Mouse (Mus musculus): ENCODE results near the gene Adam17. TPM values are rescaled to one million over a fixed set of nuclear protein-coding genes. Genes with fewer than 3 reads are reported as not detected.
A peak's percentile ranks its signal among the peaks of the same experiment; 100 is the strongest.

Gene Adam17
- polyA plus RNA-seq, 1 experiment = 233 TPM

GRCm38 (mm10) chr12:21288716-21289395 lies 84.6 kb downstream of the Adam17 start:
- no peak overlapping the region for H3K4me3 ChIP-seq (ENCODE audit: insufficient read depth, low read length)
- peaks cover 19% of the 10 kb centered on the region for H3K4me1 ChIP-seq (ENCODE audit: control insufficient read depth, insufficient read depth, low read length)
- no peak overlapping the region for H3K27ac ChIP-seq (ENCODE audit: insufficient read depth, low read depth, low read length)
- TF ChIP-seq POLR2A (IDR thresholded peaks at IDR 0.05; ENCODE audit: borderline replicate concordance, low read depth, low read length) (no peak), CTCF (IDR thresholded peaks at IDR 0.05; ENCODE audit: low read depth, low read length) (no peak)

GRCm38 (mm10) chr12:21286712-21287650 lies 86.5 kb downstream of the Adam17 start:
- no peak for TF ChIP-seq CTCF (IDR thresholded peaks at IDR 0.05; ENCODE audit: low read depth, low read length)
- no peak for TF ChIP-seq POLR2A (IDR thresholded peaks at IDR 0.05; ENCODE audit: borderline replicate concordance, low read depth, low read length)
- peak overlapping the region; percentile 95 for H3K4me3 ChIP-seq (ENCODE audit: insufficient read depth, low read length)
- peaks cover 19% of the 10 kb centered on the region for H3K4me1 ChIP-seq (ENCODE audit: control insufficient read depth, insufficient read depth, low read length)
- peak overlapping the region; percentile 95 for H3K27ac ChIP-seq (ENCODE audit: insufficient read depth, low read depth, low read length)

- H3K4me1 ChIP-seq (ENCODE audit: control insufficient read depth, insufficient read depth, low read length) = peaks cover 20% of the 10 kb centered on the region
- no peak for TF ChIP-seq CTCF (IDR thresholded peaks at IDR 0.05; ENCODE audit: low read depth, low read length)
- TF ChIP-seq POLR2A (IDR thresholded peaks at IDR 0.05; ENCODE audit: borderline replicate concordance, low read depth, low read length) = no peak
Measured at GRCm38 (mm10) chr12:21286243-21286622, 87.2 kb downstream of the Adam17 start, which contains the start of gene Itgb1bp1. Itgb1bp1 (minus strand) TSS chr12:21286284.

GRCm38 (mm10) chr12:21285508-21286242 lies 87.8 kb downstream of the Adam17 start:
- TF ChIP-seq POLR2A (IDR thresholded peaks at IDR 0.05; ENCODE audit: borderline replicate concordance, low read depth, low read length) (no peak), CTCF (IDR thresholded peaks at IDR 0.05; ENCODE audit: low read depth, low read length) (no peak)
- peak overlapping the region; percentile 63 for H3K27ac ChIP-seq (ENCODE audit: insufficient read depth, low read depth, low read length)
- H3K4me1 ChIP-seq (ENCODE audit: control insufficient read depth, insufficient read depth, low read length) = peaks cover 21% of the 10 kb centered on the region
- peak overlapping the region; percentile 94 for H3K4me3 ChIP-seq (ENCODE audit: insufficient read depth, low read length)

More at GRCm38 (mm10) chr12:21286243-21286622, 87.2 kb downstream of the Adam17 start, which contains the start of gene Itgb1bp1:
- Histone ChIP-seq H3K27ac (ENCODE audit: insufficient read depth, low read depth, low read length) (peak within 1 kb of the TSS; percentile 95), H3K4me3 (ENCODE audit: insufficient read depth, low read length) (peak within 1 kb of the TSS; percentile 95)

GRCm38 (mm10) chr12:21284761-21285441 lies 88.5 kb downstream of the Adam17 start, which contains the start of gene Cpsf3:
Cpsf3 (plus strand) TSS chr12:21285391.
- TF ChIP-seq POLR2A (IDR thresholded peaks at IDR 0.05; ENCODE audit: borderline replicate concordance, low read depth, low read length) (no peak), CTCF (IDR thresholded peaks at IDR 0.05; ENCODE audit: low read depth, low read length) (no peak)
- H3K27ac ChIP-seq (ENCODE audit: insufficient read depth, low read depth, low read length) = peak within 1 kb of the TSS; percentile 95
- peaks cover 21% of the 10 kb centered on the region for H3K4me1 ChIP-seq (ENCODE audit: control insufficient read depth, insufficient read depth, low read length)
- H3K4me3 ChIP-seq (ENCODE audit: insufficient read depth, low read length) = peak within 1 kb of the TSS; percentile 95

- Histone ChIP-seq H3K4me1 (ENCODE audit: control insufficient read depth, insufficient read depth, low read length) (peaks cover 5% of the 10 kb centered on the region), H3K4me3 (ENCODE audit: insufficient read depth, low read length) (no peak overlapping the region), H3K27ac (ENCODE audit: insufficient read depth, low read depth, low read length) (no peak overlapping the region)
- no peak for TF ChIP-seq POLR2A (IDR thresholded peaks at IDR 0.05; ENCODE audit: borderline replicate concordance, low read depth, low read length)
- TF ChIP-seq CTCF (IDR thresholded peaks at IDR 0.05; ENCODE audit: low read depth, low read length) = no peak
Measured at GRCm38 (mm10) chr12:21277352-21277864, 96.0 kb downstream of the Adam17 start.

- Histone ChIP-seq H3K4me1 (ENCODE audit: control insufficient read depth, insufficient read depth, low read length) (peaks cover 3% of the 10 kb centered on the region; the same call in 1 of the 2 replicates), H3K27ac (ENCODE audit: insufficient read depth, low read depth, low read length) (no peak overlapping the region), H3K4me3 (ENCODE audit: insufficient read depth, low read length) (no peak overlapping the region)
- no peak for TF ChIP-seq POLR2A (IDR thresholded peaks at IDR 0.05; ENCODE audit: borderline replicate concordance, low read depth, low read length)
- TF ChIP-seq CTCF (IDR thresholded peaks at IDR 0.05; ENCODE audit: low read depth, low read length) = no peak
Measured at GRCm38 (mm10) chr12:21274446-21274845, 99.0 kb downstream of the Adam17 start.

Other genes with a start within 250 kb of the Adam17 start
- 70.0 and 77.2 TPM in 2 replicates for gene Cpsf3, start 88.2 kb downstream of the Adam17 start, polyA plus RNA-seq (2012; ENCODE audit: insufficient read depth, insufficient read length, missing spikeins)
- 39.4 and 46.2 TPM in 2 replicates for gene Itgb1bp1, start 87.3 kb downstream of the Adam17 start, polyA plus RNA-seq (2012; ENCODE audit: insufficient read depth, insufficient read length, missing spikeins)
- 44.9 and 49.5 TPM in 2 replicates for gene Iah1, start 57.2 kb downstream of the Adam17 start, polyA plus RNA-seq (2012; ENCODE audit: insufficient read depth, insufficient read length, missing spikeins)
- gene Ywhaq, start 44.0 kb upstream of the Adam17 start, polyA plus RNA-seq (2012; ENCODE audit: insufficient read depth, insufficient read length, missing spikeins) = 141 and 146 TPM in 2 replicates